Mouse (Mus musculus): Measurements from ENCODE around the gene Ntm.

Ntm gene

GRCm38 (mm10) chr9:29791199-29791915 is 171.6 kb downstream of the Ntm start:
- DNase-seq = no peak

GRCm38 (mm10) chr9:29790017-29790416 is 172.9 kb downstream of the Ntm start:
- DNase-seq = no peak

- DNase-seq = no peak
These were observed 174.1 kb downstream of the Ntm start for GRCm38 (mm10) chr9:29788855-29789254.

GRCm38 (mm10) chr9:29787408-29787807 is 175.5 kb downstream of the Ntm start:
- DNase-seq = no peak

GRCm38 (mm10) chr9:29782697-29783096 is 180.2 kb downstream of the Ntm start:
- no peak for DNase-seq

- DNase-seq = no peak
These were observed 183.2 kb downstream of the Ntm start for GRCm38 (mm10) chr9:29779739-29780138.

- DNase-seq = no peak
These were observed 186.0 kb downstream of the Ntm start for GRCm38 (mm10) chr9:29776951-29777350.

- DNase-seq = no peak
These were observed 186.4 kb downstream of the Ntm start for GRCm38 (mm10) chr9:29776542-29776941.

GRCm38 (mm10) chr9:29776030-29776429 is 186.9 kb downstream of the Ntm start:
- no peak for DNase-seq

- DNase-seq = no peak
These were observed 190.1 kb downstream of the Ntm start for GRCm38 (mm10) chr9:29772625-29773388.

GRCm38 (mm10) chr9:29771870-29772269 is 191.1 kb downstream of the Ntm start:
- DNase-seq = no peak

- DNase-seq = no peak
These were observed 191.7 kb downstream of the Ntm start for GRCm38 (mm10) chr9:29771071-29771785.

GRCm38 (mm10) chr9:29769361-29769760 is 193.6 kb downstream of the Ntm start:
- no peak for DNase-seq

- DNase-seq = no peak
These were observed 196.7 kb downstream of the Ntm start for GRCm38 (mm10) chr9:29765990-29766980.

- no peak for DNase-seq
These were observed 199.6 kb downstream of the Ntm start for GRCm38 (mm10) chr9:29763338-29763737.

- no peak for DNase-seq
These were observed 200.9 kb downstream of the Ntm start for GRCm38 (mm10) chr9:29761952-29762586.

GRCm38 (mm10) chr9:29761511-29761910 is 201.4 kb downstream of the Ntm start:
- DNase-seq = no peak

GRCm38 (mm10) chr9:29759940-29760339 is 203.0 kb downstream of the Ntm start:
- no peak for DNase-seq

GRCm38 (mm10) chr9:29759060-29759459 is 203.9 kb downstream of the Ntm start:
- DNase-seq = no peak

GRCm38 (mm10) chr9:29754374-29754773 is 208.6 kb downstream of the Ntm start:
- DNase-seq = no peak

- no peak for DNase-seq
These were observed 211.5 kb downstream of the Ntm start for GRCm38 (mm10) chr9:29751396-29751795.

All from thymus, adult 18-20 months (tissue).